19 mouse cellular contexts compared by ENCODE assay signal in the genomic region with DNA sequence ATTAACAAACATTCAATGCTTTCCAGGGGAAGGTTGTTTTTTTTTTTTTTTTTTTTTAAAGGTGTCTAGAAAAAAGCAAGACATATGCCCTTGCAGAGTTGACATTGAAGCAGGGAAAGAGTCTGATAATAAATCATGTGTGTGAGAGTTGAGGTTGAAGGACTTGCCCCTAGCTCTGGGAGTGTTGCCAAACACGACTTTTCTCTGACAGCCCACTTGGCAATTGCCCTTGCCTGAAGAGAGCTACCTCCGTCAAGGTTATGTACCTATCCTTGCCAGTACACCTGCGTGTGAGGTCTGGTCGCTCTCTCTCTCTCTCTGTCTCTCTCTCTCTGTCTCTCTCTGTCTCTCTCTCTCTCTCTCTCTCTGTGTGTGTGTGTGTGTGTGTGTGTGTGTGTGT.
A peak's percentile ranks its signal among the peaks of the same experiment; 100 is the strongest.
DNase-seq lines count a peak whose midpoint lies in the region; ATAC-seq and TF ChIP-seq lines count a peak whose summit lies in the region.
"Had no signal": no experiment of that assay in that cellular context is flagged by ENCODE, and none has a peak within 500 bp of the region (broad histone marks: within the 10 kb centered on the region; RNA-seq: fewer than 3 reads in every experiment).

No protein-coding gene starts in this region.

- no peak overlapping the region; the same call in 1 of the 2 replicates for H3K4me2 ChIP-seq in heart, embryonic 14.5 days (ENCODE audit: low read length)
- H3K4me2 ChIP-seq in kidney, embryonic 14.5 days (replicated peaks; ENCODE audit: low read depth, low read length), result no peak overlapping the region
- H3K4me2 ChIP-seq in hindbrain, embryonic 13.5 days, result no peak overlapping the region
- H3K4me2 ChIP-seq: embryonic facial prominence, embryonic 15.5 days; limb, embryonic 12.5 days; liver, embryonic 13.5 days had no signal

- H3K9ac ChIP-seq in heart, embryonic 14.5 days (ENCODE audit: low read length), result no peak overlapping the region
- no peak overlapping the region for H3K9ac ChIP-seq in heart, adult 2 months (ENCODE audit: low read depth, low read length)
- no peak overlapping the region for H3K9ac ChIP-seq in kidney, embryonic 14.5 days (ENCODE audit: low read depth, low read length)
- no peak overlapping the region for H3K9ac ChIP-seq in hindbrain, embryonic 13.5 days
- H3K9ac ChIP-seq: embryonic facial prominence, embryonic 15.5 days; limb, embryonic 12.5 days; liver, embryonic 13.5 days had no signal

- TF ChIP-seq EP300 in heart, adult 2 months (IDR thresholded peaks at IDR 0.05; ENCODE audit: insufficient read depth, low read depth, low read length), result no peak

- WGBS in heart, embryonic 14.5 days, result 23% methylated on average over 4 of the region's 4 CpGs
- 50% methylated on average over 4 of the region's 4 CpGs for WGBS in heart, adult 2 months
- WGBS in kidney, adult 2 months, result 39% methylated on average over 4 of the region's 4 CpGs
- WGBS in kidney, embryonic 14.5 days, result 59% methylated on average over 4 of the region's 4 CpGs
- 89% methylated on average over 4 of the region's 4 CpGs for WGBS in hindbrain, embryonic 13.5 days

- no peak for TF ChIP-seq CTCF in heart, adult 2 months (IDR thresholded peaks at IDR 0.05)
- TF ChIP-seq CTCF in kidney, adult 2 months (conservative IDR thresholded peaks at IDR 0.05; ENCODE audit: insufficient read depth, insufficient read length, low read depth, low read length), result no peak

- peak; percentile 73; the same call in 1 of the 2 replicates for ATAC-seq in heart, embryonic 14.5 days (ENCODE audit: insufficient number of reproducible peaks, insufficient read depth, low FRiP score, low read depth)
- ATAC-seq in kidney, embryonic 14.5 days (ENCODE audit: low FRiP score, low TSS enrichment), result no peak
- no peak for ATAC-seq in hindbrain, embryonic 13.5 days (ENCODE audit: low FRiP score)
- ATAC-seq: hindbrain, postnatal 0 days; midbrain, embryonic 16.5 days; Patski had no signal

- TF ChIP-seq POLR2A in heart, adult 2 months (IDR thresholded peaks at IDR 0.05; ENCODE audit: insufficient read depth, low read depth, low read length), result no peak
- no peak for TF ChIP-seq POLR2A in kidney, adult 2 months (IDR thresholded peaks at IDR 0.05; ENCODE audit: low read depth, low read length)

- no peaks in the 10 kb centered on the region for H3K36me3 ChIP-seq in heart, embryonic 14.5 days (ENCODE audit: control insufficient read depth, insufficient read depth, low read length)
- peaks cover 9% of the 10 kb centered on the region; the same call in 1 of the 2 replicates for H3K36me3 ChIP-seq in heart, adult 2 months (ENCODE audit: control insufficient read depth, insufficient read depth, low read length)
- no peaks in the 10 kb centered on the region for H3K36me3 ChIP-seq in kidney, adult 2 months (ENCODE audit: control insufficient read depth, insufficient read depth, low read length)
- H3K36me3 ChIP-seq in kidney, embryonic 14.5 days (ENCODE audit: control insufficient read depth, insufficient read depth, low read length), result no peaks in the 10 kb centered on the region
- no peaks in the 10 kb centered on the region for H3K36me3 ChIP-seq in hindbrain, embryonic 13.5 days
- H3K36me3 ChIP-seq: embryonic facial prominence, embryonic 15.5 days; forebrain, embryonic 10.5 days; limb, embryonic 12.5 days; liver, embryonic 13.5 days had no signal

- H3K9me3 ChIP-seq in heart, embryonic 14.5 days (ENCODE audit: control insufficient read depth, low read length), result peaks cover 8% of the 10 kb centered on the region; the same call in 1 of the 2 replicates
- peaks cover 3% of the 10 kb centered on the region; the same call in 1 of the 2 replicates for H3K9me3 ChIP-seq in kidney, embryonic 14.5 days (ENCODE audit: control insufficient read depth, low read length)
- H3K9me3 ChIP-seq in hindbrain, embryonic 13.5 days, result 0 out of 2 replicates have a peak, but pooled peaks cover 5% of the 10 kb centered on the region
- H3K9me3 ChIP-seq: embryonic facial prominence, embryonic 15.5 days; limb, embryonic 12.5 days; liver, embryonic 13.5 days had no signal

- H3K27me3 ChIP-seq in heart, embryonic 14.5 days (ENCODE audit: control insufficient read depth, insufficient read depth, low read length), result no peaks in the 10 kb centered on the region
- no peaks in the 10 kb centered on the region for H3K27me3 ChIP-seq in heart, adult 2 months (ENCODE audit: control insufficient read depth, insufficient read depth, low read length)
- H3K27me3 ChIP-seq in kidney, adult 2 months (replicated peaks; ENCODE audit: control insufficient read depth, insufficient read depth, low read length), result no peaks in the 10 kb centered on the region
- no peaks in the 10 kb centered on the region for H3K27me3 ChIP-seq in kidney, embryonic 14.5 days (ENCODE audit: control insufficient read depth, insufficient read depth, low read length)
- no peaks in the 10 kb centered on the region for H3K27me3 ChIP-seq in hindbrain, embryonic 13.5 days
- H3K27me3 ChIP-seq: embryonic facial prominence, embryonic 15.5 days; limb, embryonic 12.5 days; liver, embryonic 13.5 days; megakaryocyte, embryonic 14.5 days; Patski had no signal

- no peak for DNase-seq in heart, adult 2 months
- peak; percentile 52 for DNase-seq in kidney, adult 2 months
- peak; percentile 57 for DNase-seq in adrenal gland, postnatal 14 days
- peak; percentile 44 to 65 for DNase-seq in kidney, postnatal 25 days
- DNase-seq: cerebellum, adult 9-10 months; embryo, embryonic 11 days; liver, embryonic 13.5 days; spleen, adult 18-20 months; thymus, adult 18-20 months had no signal

- intact Hi-C loops in heart, adult 2 months (cut with DNase I), result loop anchor here (10.0 kb wide), 1 partner anchor 239 kb away; no protein-coding TSS in a partner anchor

- H3K27ac ChIP-seq in heart, embryonic 14.5 days (replicated peaks in 1 of 2; ENCODE audit: control insufficient read depth in 1 of 2, insufficient read depth in 1 of 2, low read depth in 2 of 2, low read length in 2 of 2), result peak overlapping the region; percentile 19 to 75; a peak in 3 of 4 replicates
- no peak overlapping the region for H3K27ac ChIP-seq in heart, adult 2 months
- no peak overlapping the region for H3K27ac ChIP-seq in kidney, adult 2 months (ENCODE audit: insufficient read depth, low read depth, low read length)
- no peak overlapping the region for H3K27ac ChIP-seq in kidney, embryonic 14.5 days (ENCODE audit: low read depth, low read length)
- H3K27ac ChIP-seq in hindbrain, embryonic 13.5 days, result no peak overlapping the region
- H3K27ac ChIP-seq: embryonic facial prominence, embryonic 15.5 days; forebrain, embryonic 10.5 days; hindbrain, postnatal 0 days; limb, embryonic 12.5 days; liver, embryonic 13.5 days had no signal

- no peak overlapping the region for H3K4me3 ChIP-seq in heart, embryonic 14.5 days (ENCODE audit: control insufficient read depth in 1 of 2, insufficient read depth in 1 of 2, low read depth in 1 of 2, low read length in 2 of 2)
- H3K4me3 ChIP-seq in heart, adult 2 months, result no peak overlapping the region
- H3K4me3 ChIP-seq in kidney, adult 2 months (ENCODE audit: insufficient read depth, low read depth, low read length), result no peak overlapping the region
- H3K4me3 ChIP-seq in kidney, embryonic 14.5 days (ENCODE audit: low read length), result no peak overlapping the region
- no peak overlapping the region for H3K4me3 ChIP-seq in hindbrain, embryonic 13.5 days
- H3K4me3 ChIP-seq: embryonic facial prominence, embryonic 15.5 days; forebrain, embryonic 10.5 days; limb, embryonic 12.5 days; liver, embryonic 13.5 days; megakaryocyte, embryonic 14.5 days had no signal

- H3K4me1 ChIP-seq in heart, embryonic 14.5 days (ENCODE audit: control insufficient read depth in 2 of 2, insufficient read depth in 2 of 2, low read length in 2 of 2), result peaks cover 0 to 3% of the 10 kb centered on the region in 2 experiments; a peak in 1 of 4 replicates
- peaks cover 5% of the 10 kb centered on the region for H3K4me1 ChIP-seq in heart, adult 2 months (ENCODE audit: control insufficient read depth, insufficient read depth, low read length)
- no peaks in the 10 kb centered on the region for H3K4me1 ChIP-seq in kidney, adult 2 months (ENCODE audit: control insufficient read depth, insufficient read depth, low read length)
- H3K4me1 ChIP-seq in kidney, embryonic 14.5 days (ENCODE audit: control insufficient read depth, insufficient read depth, low read length), result no peaks in the 10 kb centered on the region
- H3K4me1 ChIP-seq in hindbrain, embryonic 13.5 days (replicated peaks), result no peaks in the 10 kb centered on the region
- H3K4me1 ChIP-seq: embryonic facial prominence, embryonic 15.5 days; limb, embryonic 12.5 days; liver, embryonic 13.5 days; megakaryocyte, embryonic 14.5 days had no signal

- H3K79me2 ChIP-seq in heart, adult 2 months (replicated peaks; ENCODE audit: control insufficient read depth, insufficient read depth, low read length), result no peaks in the 10 kb centered on the region

Comparison
In these comparisons a context has a peak if more than half of its experiments do, and no peak if none do; other contexts are left out.
1. H3K27ac ChIP-seq: peak in heart, embryonic 14.5 days (2 of 2); none in heart, adult 2 months (single experiment), kidney, adult 2 months (single experiment), kidney, embryonic 14.5 days (single experiment) and hindbrain, embryonic 13.5 days (single experiment).
2. DNase-seq: peak in kidney, adult 2 months (single experiment), adrenal gland, postnatal 14 days (single experiment) and kidney, postnatal 25 days (2 of 2); none in heart, adult 2 months (0 of 2).